Mouse (Mus musculus): ENCODE results near the gene Nudcd3.

DNA sequence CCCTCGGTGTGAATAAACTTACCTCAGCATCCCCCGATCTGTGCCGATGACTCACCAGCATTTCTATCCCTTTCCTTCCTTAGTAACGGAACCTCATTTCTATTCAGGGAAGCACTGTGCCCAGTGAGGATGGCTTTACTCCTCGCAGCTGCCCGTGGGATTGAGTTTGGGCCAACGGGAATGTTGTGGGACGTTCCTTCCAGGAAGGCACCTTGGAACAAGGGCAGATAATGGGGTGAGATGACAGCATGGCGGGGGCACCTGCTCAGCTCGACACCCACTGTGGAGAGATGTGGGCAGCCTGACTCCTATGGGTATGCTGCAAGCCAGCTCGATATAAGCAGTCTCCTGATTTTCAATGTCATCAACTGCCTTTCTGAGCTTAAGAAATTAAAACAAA lies 80.9 kb downstream of the Nudcd3 start:
- TF ChIP-seq JUND (IDR thresholded peaks at IDR 0.05; ENCODE audit: low read depth, low read length) (no peak), CTCF (IDR thresholded peaks at IDR 0.05 in 2 of 3, conservative IDR thresholded peaks at IDR 0.05 in 1 of 3; ENCODE audit: control insufficient read depth in 1 of 3, insufficient read depth in 1 of 3, low read depth in 2 of 3, low read length in 3 of 3, poor library complexity in 1 of 3, severe bottlenecking in 1 of 3) (no peak), TBP (IDR thresholded peaks at IDR 0.05; ENCODE audit: low read depth, low read length) (no peak)

All from MEL (cell line).